Mouse (Mus musculus) liver, embryonic 15.5 days (tissue): ENCODE results near the gene Phf11c. TPM values are rescaled to one million over a fixed set of nuclear protein-coding genes. Genes with fewer than 3 reads are reported as not detected.

ENCODE experiments used
- polyA plus RNA-seq: library from polyadenylated mRNA; unstranded; fragments of >200 nt; fragmentation: Nextera tagmentation; extraction: Ambion mirVana; gene quantifications from 2 replicates; pipeline ENCODE4 v1.2.1, GENCODE M21; 2015

Phf11c gene
- polyA plus RNA-seq, 1 experiment from 2014 or later: 0.33 TPM

Other genes starting within 250 kb of the Phf11c start
- gene Gm5142, start 216.6 kb downstream of the Phf11c start, polyA plus RNA-seq: not detected in 2 replicates
- 18.5 and 23.0 TPM in 2 replicates for gene Rcbtb1, start 194.2 kb downstream of the Phf11c start, polyA plus RNA-seq
- gene Gm6904, start 135.2 kb downstream of the Phf11c start, polyA plus RNA-seq: not detected in 2 replicates
- gene Phf11a, start 97.9 kb downstream of the Phf11c start, polyA plus RNA-seq: 0.23 and 0.38 TPM in 2 replicates
- 1.2 and 1.4 TPM in 2 replicates for gene Phf11b, start 54.0 kb downstream of the Phf11c start, polyA plus RNA-seq
- 1.2 and 1.3 TPM in 2 replicates for gene Phf11d, start 29.9 kb downstream of the Phf11c start, polyA plus RNA-seq
- gene Setdb2, start 45.5 kb upstream of the Phf11c start, polyA plus RNA-seq: 7.1 and 8.1 TPM in 2 replicates
- gene Cab39l, start 45.6 kb upstream of the Phf11c start, polyA plus RNA-seq: 22.3 and 25.1 TPM in 2 replicates
- 15.0 and 15.8 TPM in 2 replicates for gene Cdadc1, start 202.6 kb upstream of the Phf11c start, polyA plus RNA-seq
- gene Shisa2, start 229.9 kb upstream of the Phf11c start, polyA plus RNA-seq: 0.59 and 0.71 TPM in 2 replicates